Mouse (Mus musculus) myocyte (in vitro differentiated cells): ENCODE data around the gene Gm21992.

Experiments
- CEBPB ChIP-seq: IDR thresholded peaks from 2 replicates; pipeline ENCODE4 v1.6.1; 2011; ENCODE audit warnings: mild to moderate bottlenecking, moderate library complexity; ENCODE audit not compliant: poor library complexity, insufficient read depth, severe bottlenecking
- E2F4 ChIP-seq: IDR thresholded peaks from one replicate; pipeline ENCODE4 v1.6.1; 2011; ENCODE audit warnings: mild to moderate bottlenecking, control low read depth, moderate library complexity; ENCODE audit not compliant: insufficient read depth
- MAX ChIP-seq: IDR thresholded peaks from one replicate; pipeline ENCODE4 v1.6.1; 2011; ENCODE audit warnings: low read depth, mild to moderate bottlenecking, control low read depth
- MYOG ChIP-seq, 3 experiments: IDR thresholded peaks; one replicate each; pipeline ENCODE4 v1.6.1; 2011; ENCODE audit warnings: control low read depth in 2 of 3, low read depth in 2 of 3, mild to moderate bottlenecking in 2 of 3; ENCODE audit not compliant: insufficient read length in 2 of 3, control insufficient read depth in 1 of 3, insufficient read depth in 1 of 3
- POLR2A ChIP-seq: IDR thresholded peaks from one replicate; pipeline ENCODE4 v1.6.1; 2011; ENCODE audit warnings: low read depth, mild to moderate bottlenecking, control low read depth, moderate library complexity; ENCODE audit not compliant: insufficient read length
- POLR2AphosphoS2 ChIP-seq: IDR thresholded peaks from one replicate; pipeline ENCODE4 v1.6.1; 2011; ENCODE audit warnings: low read depth, control low read depth; ENCODE audit not compliant: insufficient read length
- SRF ChIP-seq: IDR thresholded peaks from one replicate; pipeline ENCODE4 v1.6.1; 2011; ENCODE audit warnings: low read depth; ENCODE audit not compliant: control insufficient read depth, insufficient read length
- TCF12 ChIP-seq: IDR thresholded peaks from one replicate; pipeline ENCODE4 v1.6.1; 2011; ENCODE audit warnings: mild to moderate bottlenecking, control low read depth; ENCODE audit not compliant: poor library complexity, insufficient read depth, severe bottlenecking
- USF1 ChIP-seq: IDR thresholded peaks from one replicate; pipeline ENCODE4 v1.6.1; 2011; ENCODE audit warnings: low read depth, mild to moderate bottlenecking, control low read depth, moderate library complexity

- TF ChIP-seq MAX (no peak), POLR2A (no peak), USF1 (no peak), E2F4 (no peak), TCF12 (no peak), CEBPB (no peak), SRF (no peak), MYOG (IDR thresholded peaks at IDR 0.05; ENCODE audit: control insufficient read depth in 1 of 3, insufficient read depth in 1 of 3, insufficient read length in 2 of 3, low read depth in 2 of 3) (no peak), POLR2AphosphoS2 (no peak)
These were observed 29.4 kb upstream of the Gm21992 start for GRCm38 (mm10) chr19:4840848-4841247.
